ENCODE assay signal across 11 mouse cellular contexts in genomic region chr4:46781109-46781508, GRCm38 (mm10).
DNase-seq lines count a peak whose midpoint lies in the region; ATAC-seq and TF ChIP-seq lines count a peak whose summit lies in the region.
"Had no signal": no experiment of that assay in that cellular context is flagged by ENCODE, and none has a peak within 500 bp of the region (broad histone marks: within the 10 kb centered on the region; RNA-seq: fewer than 3 reads in every experiment).

No protein-coding gene starts in this region.

- H3K4me2 ChIP-seq in lung, postnatal 0 days (replicated peaks; ENCODE audit: low read depth, low read length), result no peak overlapping the region
- H3K4me2 ChIP-seq: liver, embryonic 13.5 days had no signal

- H3K36me3 ChIP-seq in lung, postnatal 0 days (ENCODE audit: insufficient read depth, low read length), result no peaks in the 10 kb centered on the region
- H3K36me3 ChIP-seq: liver, embryonic 13.5 days had no signal

- H3K9ac ChIP-seq in lung, postnatal 0 days (replicated peaks; ENCODE audit: low read depth), result no peak overlapping the region
- H3K9ac ChIP-seq: liver, embryonic 13.5 days had no signal

- TF ChIP-seq EP300 in lung, postnatal 0 days (IDR thresholded peaks at IDR 0.05), result no peak

- no peak for ATAC-seq in lung, postnatal 0 days
- 0 out of 2 replicates have a peak, but pooled peaks have one; percentile 39 for ATAC-seq in common myeloid progenitor, adult 5-6 weeks (replicated peaks; ENCODE audit: low read depth, poor library complexity, severe bottlenecking)

- DNase-seq in cerebellum, postnatal 10 days, result peak; percentile 43 to 51
- no peak for DNase-seq in cerebellum, adult 11-12 months
- no peak for DNase-seq in lung, postnatal 0 days (ENCODE audit: low spot score)
- DNase-seq in lung, adult 18-20 months, result no peak
- peak; percentile 48 for DNase-seq in testis, postnatal 10 days (ENCODE audit: low spot score)
- no peak for DNase-seq in neural tube, embryonic 10.5 days (ENCODE audit: extremely low spot score, low spot score)
- no peak for DNase-seq in gastrocnemius, postnatal 10 days
- DNase-seq: cerebellum, adult 18-20 months; liver, embryonic 13.5 days had no signal

- H3K27me3 ChIP-seq in lung, postnatal 0 days (replicated peaks; ENCODE audit: insufficient read depth, low read length), result no peaks in the 10 kb centered on the region
- H3K27me3 ChIP-seq: liver, embryonic 13.5 days had no signal

- TF ChIP-seq CTCF in lung, postnatal 0 days (IDR thresholded peaks at IDR 0.05), result peak; percentile 53

- 60% methylated on average over 6 of the region's 6 CpGs for WGBS in lung, postnatal 0 days

- H3K9me3 ChIP-seq in lung, postnatal 0 days (ENCODE audit: low read length), result no peaks in the 10 kb centered on the region
- H3K9me3 ChIP-seq: liver, embryonic 13.5 days had no signal

- H3K4me3 ChIP-seq in lung, postnatal 0 days (ENCODE audit: low read depth, low read length), result no peak overlapping the region
- H3K4me3 ChIP-seq: liver, embryonic 13.5 days; myocyte had no signal

- H3K4me1 ChIP-seq in lung, postnatal 0 days (ENCODE audit: insufficient read depth, low read depth, low read length), result no peaks in the 10 kb centered on the region
- H3K4me1 ChIP-seq: liver, embryonic 13.5 days had no signal

- no peak overlapping the region for H3K27ac ChIP-seq in lung, postnatal 0 days (ENCODE audit: low read length)
- H3K27ac ChIP-seq: liver, embryonic 13.5 days had no signal

Comparison
In these comparisons a context has a peak if more than half of its experiments do, and no peak if none do; other contexts are left out.
1. DNase-seq: peak in cerebellum, postnatal 10 days (2 of 2) and testis, postnatal 10 days (single experiment); none in cerebellum, adult 11-12 months (single experiment), lung, postnatal 0 days (single experiment), lung, adult 18-20 months (0 of 2), neural tube, embryonic 10.5 days (single experiment) and gastrocnemius, postnatal 10 days (single experiment).